Mouse (Mus musculus): ENCODE measurements around the gene Gm5136. TPM values are rescaled to one million over a fixed set of nuclear protein-coding genes. Genes with fewer than 3 reads are reported as not detected.

Gene Gm5136
- polyA plus RNA-seq (2015; fragmentation: Nextera tagmentation; extraction: Ambion mirVana), result not detected in 2 replicates

DNA sequence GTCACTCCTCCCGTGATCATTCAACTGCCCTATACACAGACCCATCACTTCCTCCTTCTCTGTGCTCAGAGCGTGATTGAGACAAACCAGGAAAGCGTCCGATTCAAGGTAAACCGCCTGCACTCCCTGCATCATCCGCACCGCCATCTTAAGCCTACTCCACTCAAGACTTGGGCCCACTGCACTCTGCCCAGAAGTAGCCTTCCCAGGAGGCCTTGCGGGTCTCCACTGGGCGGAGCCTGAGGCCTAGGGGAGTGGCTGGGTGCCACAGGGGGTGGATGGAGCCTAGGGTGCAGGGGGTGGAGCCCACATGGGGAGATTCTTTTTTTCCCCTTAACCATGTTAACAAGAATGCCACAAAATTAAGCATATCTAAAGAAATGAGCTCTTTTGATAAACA lies at the start of gene Gm5136:
TSS of gene Gm5136 (minus strand) at position 215 of the 400 bp plus-strand sequence.
- ATAC-seq, result no peak
- no peak within 1 kb of the TSS for H3K9ac ChIP-seq

DNA sequence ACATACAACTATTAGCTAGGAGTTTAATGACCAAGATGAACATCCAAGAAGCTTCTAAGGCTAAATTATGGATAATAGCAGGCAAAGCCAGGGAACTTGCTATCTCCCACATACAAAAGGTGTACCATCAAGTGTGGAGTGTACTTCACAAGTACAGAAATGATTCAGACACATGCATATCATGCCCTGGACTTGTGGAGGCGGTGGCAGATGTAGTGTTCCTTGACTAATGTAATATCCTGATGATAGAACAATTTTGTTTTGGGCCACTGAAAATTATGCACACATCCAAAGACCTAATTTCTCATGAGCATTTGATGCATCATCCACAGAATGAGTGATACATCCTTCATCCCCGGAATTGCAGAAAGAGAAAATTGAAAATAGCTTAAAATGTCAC lies 43.8 kb upstream of the Gm5136 start:
- no peaks in the 10 kb centered on the region for H3K4me1 ChIP-seq (replicated peaks)
- H3K4me3 ChIP-seq (replicated peaks), result no peak overlapping the region
- no peaks in the 10 kb centered on the region for H3K27me3 ChIP-seq (replicated peaks)
- ATAC-seq, result no peak
- H3K4me2 ChIP-seq (replicated peaks), result no peak overlapping the region
- no peak overlapping the region for H3K27ac ChIP-seq
- 87% methylated on average over 2 of the region's 2 CpGs for WGBS
- no peak overlapping the region for H3K9ac ChIP-seq
- H3K36me3 ChIP-seq, result no peaks in the 10 kb centered on the region
- H3K9me3 ChIP-seq, result no peaks in the 10 kb centered on the region

More for the DNA sequence above, at the start of gene Gm5136:
- Histone ChIP-seq H3K27me3 (replicated peaks) (no peaks in the 10 kb centered on the region), H3K9me3 (no peaks in the 10 kb centered on the region), H3K4me3 (replicated peaks) (no peak within 1 kb of the TSS), H3K27ac (no peak within 1 kb of the TSS), H3K4me2 (replicated peaks) (no peak within 1 kb of the TSS), H3K4me1 (replicated peaks) (no peaks in the 10 kb centered on the region), H3K36me3 (no peaks in the 10 kb centered on the region)
- WGBS, result 94% methylated on average over 9 of the region's 9 CpGs

DNA sequence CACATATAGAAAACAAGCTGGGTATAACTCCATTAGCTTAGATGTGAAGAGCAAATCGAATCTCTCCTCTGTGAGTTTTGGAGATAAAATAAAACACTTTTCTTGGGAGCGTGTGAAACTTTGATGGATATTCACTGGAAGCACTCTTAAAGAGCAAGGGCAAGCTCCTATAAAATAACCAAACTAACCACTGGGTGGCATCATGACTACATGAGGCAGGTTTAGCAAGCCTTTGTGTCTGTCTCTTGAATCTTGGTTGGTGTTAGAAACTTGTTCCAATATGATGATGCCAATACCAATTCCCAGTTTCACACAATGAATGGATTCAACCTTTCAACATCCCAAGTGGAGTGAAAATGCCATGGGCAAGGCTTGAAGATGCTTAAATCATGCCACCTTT lies 34.0 kb upstream of the Gm5136 start:
- no peak overlapping the region for H3K4me2 ChIP-seq (replicated peaks)
- H3K4me3 ChIP-seq (replicated peaks), result no peak overlapping the region
- H3K36me3 ChIP-seq, result no peaks in the 10 kb centered on the region
- H3K27me3 ChIP-seq (replicated peaks), result no peaks in the 10 kb centered on the region
- 51% methylated on average over 2 of the region's 2 CpGs for WGBS
- no peak overlapping the region for H3K9ac ChIP-seq
- no peaks in the 10 kb centered on the region for H3K9me3 ChIP-seq
- H3K27ac ChIP-seq, result no peak overlapping the region
- ATAC-seq, result no peak
- no peaks in the 10 kb centered on the region for H3K4me1 ChIP-seq (replicated peaks)

DNA sequence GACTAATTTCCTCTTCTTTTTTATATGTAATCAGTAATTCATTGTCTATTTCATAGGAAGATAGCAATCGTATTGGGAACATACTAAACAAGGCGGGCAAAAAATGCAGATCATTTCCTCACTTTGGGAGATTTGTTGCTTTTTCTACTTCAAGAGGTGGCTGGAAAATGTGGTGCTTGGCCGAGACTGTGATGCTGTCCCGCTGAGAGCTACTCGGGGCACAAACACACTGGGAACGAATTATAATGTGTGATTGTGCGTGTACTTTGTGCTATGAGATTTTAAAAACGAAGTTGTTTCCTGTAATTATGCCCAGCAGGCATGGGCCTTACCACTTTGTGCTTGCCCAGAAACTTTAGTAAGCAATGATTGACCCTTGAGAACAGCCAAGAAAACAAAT lies 29.0 kb upstream of the Gm5136 start:
- Histone ChIP-seq H3K4me2 (replicated peaks) (no peak overlapping the region), H3K4me3 (replicated peaks) (no peak overlapping the region), H3K27ac (no peak overlapping the region), H3K36me3 (no peaks in the 10 kb centered on the region), H3K27me3 (replicated peaks) (no peaks in the 10 kb centered on the region), H3K9me3 (no peaks in the 10 kb centered on the region), H3K4me1 (replicated peaks) (no peaks in the 10 kb centered on the region), H3K9ac (no peak overlapping the region)
- no peak for ATAC-seq
- 83% methylated on average over 8 of the region's 8 CpGs for WGBS

DNA sequence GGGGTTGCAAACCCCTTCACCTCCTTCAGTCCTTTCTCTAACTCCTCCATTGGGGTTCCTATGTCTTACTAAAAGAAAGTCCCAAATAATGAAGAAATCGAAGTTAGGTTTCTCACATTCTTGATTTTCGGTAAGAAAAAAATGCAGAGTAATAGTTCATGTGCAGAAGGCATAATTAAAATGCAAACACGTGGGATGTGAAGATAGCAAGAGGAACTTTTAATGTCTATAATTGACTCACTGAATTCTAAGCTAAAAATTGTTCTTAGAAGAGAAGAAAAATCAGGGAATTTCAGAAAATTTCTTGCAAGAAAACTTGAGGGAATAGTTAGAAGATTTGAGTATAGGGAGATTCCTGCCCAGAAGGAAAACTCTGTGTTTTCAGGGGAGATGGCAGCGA lies 26.4 kb upstream of the Gm5136 start:
- ATAC-seq, result no peak
- Histone ChIP-seq H3K4me1 (replicated peaks) (no peaks in the 10 kb centered on the region), H3K9me3 (no peaks in the 10 kb centered on the region), H3K9ac (no peak overlapping the region), H3K27ac (no peak overlapping the region), H3K36me3 (no peaks in the 10 kb centered on the region), H3K27me3 (replicated peaks) (no peaks in the 10 kb centered on the region), H3K4me3 (replicated peaks) (no peak overlapping the region), H3K4me2 (replicated peaks) (no peak overlapping the region)
- 83% methylated on average over 4 of the region's 4 CpGs for WGBS

DNA sequence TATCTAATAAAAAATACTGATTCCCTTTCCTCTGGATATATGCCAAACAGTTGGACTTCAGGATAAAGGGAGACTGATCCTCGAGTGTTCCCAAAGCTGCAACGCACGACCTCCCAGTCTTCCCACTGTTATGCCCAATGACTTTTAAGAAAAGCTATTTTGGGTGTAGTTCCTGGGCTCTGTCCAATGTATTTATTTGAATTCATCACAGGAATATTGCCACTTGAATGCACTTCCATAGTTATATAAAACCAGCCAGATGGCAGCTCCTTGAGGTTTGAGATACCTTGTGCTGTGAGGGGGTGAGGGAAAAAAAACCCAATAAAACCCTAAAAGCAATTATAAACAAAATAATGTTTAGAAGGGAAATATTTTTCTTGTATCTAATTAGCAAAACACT lies 24.9 kb upstream of the Gm5136 start:
- H3K9ac ChIP-seq, result no peak overlapping the region
- H3K9me3 ChIP-seq, result no peaks in the 10 kb centered on the region
- WGBS, result 75% methylated on average over 3 of the region's 3 CpGs
- H3K4me1 ChIP-seq (replicated peaks), result no peaks in the 10 kb centered on the region
- H3K27me3 ChIP-seq (replicated peaks), result no peaks in the 10 kb centered on the region
- no peak overlapping the region for H3K4me3 ChIP-seq (replicated peaks)
- no peaks in the 10 kb centered on the region for H3K36me3 ChIP-seq
- no peak overlapping the region for H3K4me2 ChIP-seq (replicated peaks)
- no peak overlapping the region for H3K27ac ChIP-seq
- ATAC-seq, result no peak

DNA sequence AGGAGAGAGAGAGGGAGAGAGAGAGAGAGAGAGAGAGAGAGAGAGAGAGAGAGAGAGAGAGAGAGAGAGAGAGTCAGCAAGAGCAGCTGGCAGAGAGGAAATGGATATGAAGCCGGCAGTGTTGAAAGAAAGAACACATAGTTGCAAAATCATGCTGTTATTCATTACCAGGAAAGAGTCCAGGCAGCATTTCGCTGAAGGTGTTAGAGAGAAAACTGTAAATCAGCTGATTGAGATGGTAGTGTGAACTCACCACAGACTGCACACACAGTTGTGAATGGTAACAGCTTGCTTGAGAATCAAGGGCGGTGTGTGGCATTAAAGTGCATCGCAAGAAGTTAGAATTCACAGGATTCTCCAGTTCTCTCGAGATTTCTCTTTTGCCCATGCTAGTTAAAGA lies 10.6 kb upstream of the Gm5136 start:
- no peaks in the 10 kb centered on the region for H3K9me3 ChIP-seq
- no peak overlapping the region for H3K4me2 ChIP-seq (replicated peaks)
- H3K4me1 ChIP-seq (replicated peaks), result no peaks in the 10 kb centered on the region
- no peak overlapping the region for H3K4me3 ChIP-seq (replicated peaks)
- WGBS, result 57% methylated on average over 5 of the region's 5 CpGs
- H3K9ac ChIP-seq, result no peak overlapping the region
- H3K27me3 ChIP-seq (replicated peaks), result no peaks in the 10 kb centered on the region
- no peaks in the 10 kb centered on the region for H3K36me3 ChIP-seq
- ATAC-seq, result no peak
- H3K27ac ChIP-seq, result no peak overlapping the region

DNA sequence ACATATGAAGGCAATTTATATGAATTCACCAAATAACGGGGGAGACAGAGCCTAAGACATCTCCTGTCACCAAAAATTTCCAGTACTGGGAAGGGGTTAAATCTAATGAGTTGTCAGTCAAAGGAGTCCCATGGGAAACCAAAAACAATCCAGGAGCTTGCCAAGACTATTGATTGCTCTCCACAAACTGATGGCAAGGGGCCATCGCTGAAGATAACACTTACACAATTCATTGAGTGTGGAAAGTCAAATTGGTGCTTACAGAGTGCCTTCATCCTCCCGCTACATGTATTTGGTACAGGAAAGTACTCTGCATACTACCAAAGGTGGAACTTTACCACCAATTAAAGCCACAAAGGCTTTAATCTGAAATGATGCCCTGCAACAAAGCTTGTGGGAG lies 5.7 kb upstream of the Gm5136 start:
- ATAC-seq, result no peak
- H3K36me3 ChIP-seq, result no peaks in the 10 kb centered on the region
- no peaks in the 10 kb centered on the region for H3K4me1 ChIP-seq (replicated peaks)
- H3K9ac ChIP-seq, result no peak overlapping the region
- H3K27ac ChIP-seq, result no peak overlapping the region
- H3K9me3 ChIP-seq, result no peaks in the 10 kb centered on the region
- H3K4me3 ChIP-seq (replicated peaks), result no peak overlapping the region
- 91% methylated on average over 3 of the region's 3 CpGs for WGBS
- H3K27me3 ChIP-seq (replicated peaks), result no peaks in the 10 kb centered on the region
- no peak overlapping the region for H3K4me2 ChIP-seq (replicated peaks)

DNA sequence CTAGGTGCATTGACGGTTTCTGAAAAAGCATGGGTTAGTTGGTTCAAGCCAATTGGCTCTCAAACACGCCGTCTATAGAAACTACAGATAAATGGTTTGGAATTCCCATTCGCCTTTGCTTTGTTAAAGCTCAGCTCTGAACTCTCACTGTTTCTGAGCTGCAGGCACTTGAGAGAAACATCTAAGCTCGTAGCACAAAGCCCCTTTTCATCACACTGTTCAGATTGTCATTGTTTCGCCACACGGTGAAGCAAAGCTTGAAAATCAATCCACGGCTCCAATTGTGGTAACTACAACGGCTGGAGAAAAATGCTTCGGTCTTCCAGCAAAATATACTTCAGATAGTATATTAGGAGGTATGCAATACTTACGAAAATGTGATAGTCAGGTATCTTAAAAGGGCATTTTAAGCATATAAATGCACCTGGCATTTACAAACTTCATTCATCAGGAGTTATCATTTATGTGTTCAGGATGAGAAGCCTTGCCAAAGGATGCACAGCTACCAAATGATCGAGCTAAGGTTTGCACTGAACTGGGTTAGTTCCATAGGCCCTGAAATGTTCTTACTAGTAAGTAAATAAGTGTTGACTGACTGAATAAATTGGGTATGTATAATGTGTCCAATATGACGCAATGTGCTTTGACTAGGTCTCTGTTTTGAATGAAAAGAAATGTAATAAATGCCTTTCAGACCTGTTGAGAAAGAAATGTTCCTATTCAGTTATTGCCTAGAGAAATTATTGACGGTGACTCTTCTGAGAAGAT lies 1.6 kb upstream of the Gm5136 start:
- no peaks in the 10 kb centered on the region for H3K27me3 ChIP-seq (replicated peaks)
- H3K36me3 ChIP-seq, result no peaks in the 10 kb centered on the region
- no peak overlapping the region for H3K4me2 ChIP-seq (replicated peaks)
- WGBS, result 86% methylated on average over 14 of the region's 14 CpGs
- no peak overlapping the region for H3K9ac ChIP-seq
- H3K4me3 ChIP-seq (replicated peaks), result no peak overlapping the region
- H3K9me3 ChIP-seq, result no peaks in the 10 kb centered on the region
- no peak for ATAC-seq
- no peak overlapping the region for H3K27ac ChIP-seq
- no peaks in the 10 kb centered on the region for H3K4me1 ChIP-seq (replicated peaks)

DNA sequence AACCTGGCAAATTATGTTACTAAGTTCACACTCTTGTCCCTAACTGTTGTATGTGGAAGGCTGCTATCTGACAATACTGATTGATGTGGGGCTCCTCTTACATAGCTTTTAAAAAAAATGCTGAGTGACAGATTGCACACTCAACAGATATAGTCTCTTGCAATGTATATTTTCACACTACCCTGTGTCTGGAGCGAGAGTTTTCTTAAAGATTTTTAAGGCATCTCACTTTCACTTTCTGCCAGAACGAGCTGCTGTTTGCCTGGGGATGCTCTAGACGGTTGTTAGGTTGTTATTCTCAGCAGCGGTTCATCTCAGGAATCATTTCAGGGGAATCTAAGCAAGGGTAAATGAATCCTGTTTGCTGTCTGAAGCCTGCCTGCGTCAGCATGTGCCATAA lies 2.9 kb downstream of the Gm5136 start:
- ATAC-seq, result no peak
- Histone ChIP-seq H3K4me1 (replicated peaks) (no peaks in the 10 kb centered on the region), H3K27me3 (replicated peaks) (no peaks in the 10 kb centered on the region), H3K27ac (no peak overlapping the region), H3K4me2 (replicated peaks) (no peak overlapping the region), H3K9me3 (no peaks in the 10 kb centered on the region), H3K4me3 (replicated peaks) (no peak overlapping the region), H3K9ac (no peak overlapping the region), H3K36me3 (no peaks in the 10 kb centered on the region)
- 39% methylated on average over 5 of the region's 5 CpGs for WGBS

DNA sequence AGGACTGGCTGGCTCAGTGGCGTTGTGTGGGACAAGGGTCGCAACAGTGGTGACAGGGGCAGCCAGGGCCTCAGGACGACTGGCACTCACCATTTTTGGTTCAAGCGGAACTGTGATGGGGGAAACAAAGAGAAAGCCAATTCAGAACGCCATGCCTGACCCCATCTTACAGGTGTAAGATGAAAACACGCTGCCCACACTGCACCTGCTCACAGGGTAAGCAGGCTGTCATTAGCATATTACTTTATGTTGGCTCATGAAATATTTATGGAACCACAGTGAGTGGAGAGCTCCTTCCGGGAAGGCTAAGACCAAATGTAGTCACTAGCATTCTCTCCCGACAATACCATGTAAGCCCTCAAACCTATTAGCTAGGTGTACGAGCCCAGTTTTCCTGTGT lies 9.0 kb downstream of the Gm5136 start:
- WGBS, result 71% methylated on average over 9 of the region's 9 CpGs
- H3K27me3 ChIP-seq (replicated peaks), result no peaks in the 10 kb centered on the region
- no peak overlapping the region for H3K27ac ChIP-seq
- no peak overlapping the region for H3K4me2 ChIP-seq (replicated peaks)
- no peak overlapping the region for H3K4me3 ChIP-seq (replicated peaks)
- no peaks in the 10 kb centered on the region for H3K4me1 ChIP-seq (replicated peaks)
- H3K36me3 ChIP-seq, result no peaks in the 10 kb centered on the region
- no peak overlapping the region for H3K9ac ChIP-seq
- ATAC-seq, result no peak
- no peaks in the 10 kb centered on the region for H3K9me3 ChIP-seq

DNA sequence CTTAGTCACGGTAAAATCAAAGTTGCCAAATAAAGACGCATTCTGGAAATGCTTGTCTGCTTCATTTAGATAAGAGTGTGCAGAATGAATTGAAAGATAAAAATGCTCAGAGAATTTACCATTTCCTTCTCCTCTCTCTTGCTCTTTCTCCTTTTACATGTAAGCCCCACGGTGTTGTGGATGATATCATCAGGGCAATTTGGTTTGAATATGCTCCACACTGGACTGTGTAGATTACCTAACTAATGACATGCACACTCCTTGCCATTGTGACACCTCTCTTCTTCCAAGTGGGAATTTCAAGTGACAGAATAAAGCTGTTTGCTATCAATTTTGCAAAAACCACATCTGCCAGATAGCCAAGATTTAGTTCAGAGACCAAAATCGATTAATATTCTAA lies 13.3 kb downstream of the Gm5136 start:
- H3K27ac ChIP-seq, result no peak overlapping the region
- WGBS, result 82% methylated on average over 4 of the region's 4 CpGs
- no peaks in the 10 kb centered on the region for H3K9me3 ChIP-seq
- no peaks in the 10 kb centered on the region for H3K36me3 ChIP-seq
- no peaks in the 10 kb centered on the region for H3K27me3 ChIP-seq (replicated peaks)
- ATAC-seq, result no peak
- no peak overlapping the region for H3K4me2 ChIP-seq (replicated peaks)
- no peak overlapping the region for H3K9ac ChIP-seq
- H3K4me3 ChIP-seq (replicated peaks), result no peak overlapping the region
- H3K4me1 ChIP-seq (replicated peaks), result no peaks in the 10 kb centered on the region

DNA sequence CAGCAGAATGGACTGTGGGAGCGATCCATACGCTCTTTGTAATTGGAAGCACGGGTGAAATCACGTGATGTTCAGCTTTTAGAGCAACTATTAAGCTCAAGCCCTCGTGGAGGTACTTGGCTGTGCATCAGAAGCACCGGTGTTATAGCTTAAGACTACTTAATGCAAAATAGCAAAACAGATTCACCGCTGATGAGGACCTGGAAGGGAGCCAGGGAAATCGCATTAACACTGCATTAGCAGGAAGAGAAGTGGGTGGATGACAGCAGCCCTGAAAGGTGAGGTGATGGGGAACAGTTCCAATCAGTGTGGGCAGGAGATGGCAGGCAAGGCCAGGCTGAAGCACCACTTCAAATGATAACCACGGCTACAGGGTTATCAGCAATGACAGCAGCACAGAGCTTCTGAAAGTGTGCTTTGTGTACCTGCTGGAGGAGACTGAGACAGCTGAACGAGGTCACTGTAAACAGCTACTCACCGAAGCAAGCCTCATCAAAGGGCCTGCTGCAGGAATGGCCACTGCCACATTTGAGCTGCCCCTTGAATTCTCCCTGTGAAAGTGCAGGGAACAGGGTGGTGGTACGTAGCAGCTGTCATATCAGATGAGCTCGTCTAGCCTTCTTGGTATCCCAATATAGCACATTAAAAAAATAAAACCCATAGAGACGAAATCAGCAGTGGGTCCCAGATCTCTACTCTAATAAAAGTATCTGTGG lies 20.1 kb downstream of the Gm5136 start:
- Histone ChIP-seq H3K4me3 (replicated peaks) (no peak overlapping the region), H3K27me3 (replicated peaks) (no peaks in the 10 kb centered on the region), H3K9ac (no peak overlapping the region), H3K9me3 (no peaks in the 10 kb centered on the region), H3K27ac (no peak overlapping the region), H3K4me1 (replicated peaks) (no peaks in the 10 kb centered on the region), H3K4me2 (replicated peaks) (no peak overlapping the region), H3K36me3 (no peaks in the 10 kb centered on the region)
- WGBS, result 54% methylated on average over 14 of the region's 14 CpGs
- no peak for ATAC-seq

Data from intestine, embryonic 15.5 days (tissue).